Mouse (Mus musculus) midbrain, embryonic 11.5 days (tissue): ENCODE results near the gene Syne1. TPM values are rescaled to one million over a fixed set of nuclear protein-coding genes. Genes with fewer than 3 reads are reported as not detected.

Source experiments
- ATAC-seq: fragments of 200-750 bp; cut with Nextera tagmentation; 2 replicates; pipeline ENCODE4 v1.8.0; 2017; ENCODE audit warnings: moderate TSS enrichment, moderate library complexity; ENCODE audit not compliant: low FRiP score
- DNase-seq: peaks from one replicate; pipeline ENCODE4 v3.0.0; 2015; ENCODE audit warnings: low spot score; ENCODE audit errors: missing footprints
- H3K27ac ChIP-seq: fragments of 300-500 bp; sonication (generic); 2 replicates; pipeline ENCODE4 v1.5.1; 2014; ENCODE audit warnings: low read depth, low read length
- H3K27me3 ChIP-seq: fragments of 300-500 bp; sonication (generic); 2 replicates; pipeline ENCODE4 v1.6.1; 2014; ENCODE audit warnings: mild to moderate bottlenecking, low read length, moderate library complexity, mixed read lengths; ENCODE audit not compliant: control insufficient read depth, insufficient read depth
- H3K36me3 ChIP-seq: fragments of 300-500 bp; sonication (generic); 2 replicates; pipeline ENCODE4 v1.6.1; 2014; ENCODE audit warnings: mild to moderate bottlenecking, low read length, moderate library complexity, mixed read lengths; ENCODE audit not compliant: control insufficient read depth, insufficient read depth
- H3K4me1 ChIP-seq: fragments of 300-500 bp; sonication (generic); 2 replicates; pipeline ENCODE4 v1.6.1; 2014; ENCODE audit warnings: low read length; ENCODE audit not compliant: control insufficient read depth, insufficient read depth
- H3K4me2 ChIP-seq: fragments of 300-500 bp; sonication (generic); 2 replicates; pipeline ENCODE4 v1.6.1; 2014; ENCODE audit warnings: mild to moderate bottlenecking, moderate library complexity
- H3K4me3 ChIP-seq: fragments of 300-500 bp; sonication (generic); 2 replicates; pipeline ENCODE4 v1.5.1; 2014; ENCODE audit warnings: low read depth, low read length
- H3K9ac ChIP-seq: fragments of 300-500 bp; sonication (generic); 2 replicates; pipeline ENCODE4 v1.6.1; 2014; ENCODE audit warnings: low read length
- H3K9me3 ChIP-seq: fragments of 300-500 bp; sonication (generic); 2 replicates; pipeline ENCODE4 v1.6.1; 2016; ENCODE audit warnings: low read length; ENCODE audit not compliant: control insufficient read depth
- WGBS: fragments of 180-500 bp; shearing (Covaris S2); extraction: QIAGEN DNeasy Blood & Tissue Kit; methylation state at CpG from one replicate; pipeline ENCODE4 v1.1.7; 2014; 5-methylcytosine and 5-hydroxymethylcytosine counted together
- polyA plus RNA-seq: library from polyadenylated mRNA; unstranded; fragments of >200 nt; fragmentation: Nextera tagmentation; extraction: Ambion mirVana; gene quantifications from 2 replicates; pipeline ENCODE4 v1.2.1, GENCODE M21; 2014

Syne1 gene
- polyA plus RNA-seq, 1 experiment from 2014 or later: 2.9 TPM

GRCm38 (mm10) chr10:5161394-5161872 is 389.8 kb downstream of the Syne1 start:
- 62% methylated on average over 12 of the region's 12 CpGs for WGBS
- H3K27me3 ChIP-seq: no peaks in the 10 kb centered on the region
- no peaks in the 10 kb centered on the region for H3K9me3 ChIP-seq
- ATAC-seq (peak; percentile 35; the same call in 1 of the 2 replicates), DNase-seq (peak; percentile 98)
- no peak overlapping the region for H3K4me2 ChIP-seq
- no peaks in the 10 kb centered on the region for H3K4me1 ChIP-seq
- no peak overlapping the region for H3K4me3 ChIP-seq
- no peak overlapping the region for H3K9ac ChIP-seq
- H3K27ac ChIP-seq: no peak overlapping the region
- H3K36me3 ChIP-seq: no peaks in the 10 kb centered on the region

DNA sequence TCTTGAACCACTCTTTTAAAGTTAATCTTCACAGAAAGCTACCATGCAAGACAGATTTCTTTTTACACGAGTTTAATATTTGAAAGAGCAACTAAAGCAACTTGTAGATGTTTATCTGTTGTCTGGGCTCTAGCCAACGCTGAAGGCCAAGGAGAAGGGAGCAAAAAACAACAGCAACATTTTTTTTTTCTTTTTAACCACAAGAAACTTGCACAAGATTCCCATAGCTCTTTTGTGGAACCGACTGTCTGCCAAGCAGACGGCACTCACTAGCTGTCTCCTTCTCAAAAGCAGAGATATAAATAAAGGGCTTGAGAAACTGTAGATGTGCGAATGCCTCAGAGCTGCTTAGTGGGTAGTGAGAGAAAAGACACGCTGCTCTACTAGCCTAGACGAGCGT is 391.6 kb downstream of the Syne1 start:
- 83% methylated on average over 8 of the region's 8 CpGs for WGBS
- ATAC-seq (no peak), DNase-seq (no peak)
- Histone ChIP-seq H3K9me3 (no peaks in the 10 kb centered on the region), H3K36me3 (no peaks in the 10 kb centered on the region), H3K4me3 (no peak overlapping the region), H3K4me2 (no peak overlapping the region), H3K9ac (no peak overlapping the region), H3K27me3 (no peaks in the 10 kb centered on the region), H3K4me1 (no peaks in the 10 kb centered on the region), H3K27ac (no peak overlapping the region)

DNA sequence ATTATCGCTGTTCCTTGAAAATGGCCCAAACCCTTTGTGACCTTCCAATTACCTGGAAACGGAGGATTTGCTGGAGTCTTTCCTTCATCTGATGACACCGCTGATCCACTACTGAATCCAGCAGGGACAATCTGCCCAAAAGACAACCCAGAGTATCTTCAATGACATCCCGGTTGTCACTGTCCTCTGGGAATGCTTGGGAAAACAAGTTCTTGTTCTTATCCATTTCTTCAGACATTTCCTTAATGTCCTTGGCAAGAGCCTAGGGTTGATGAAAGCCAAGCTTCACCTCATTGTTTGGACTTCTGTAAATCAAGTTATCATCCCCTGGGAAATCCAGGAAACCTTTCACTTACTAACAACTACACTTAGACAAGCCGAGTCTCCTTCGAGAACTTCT is 398.2 kb downstream of the Syne1 start:
- Histone ChIP-seq H3K9ac (no peak overlapping the region), H3K4me1 (no peaks in the 10 kb centered on the region), H3K4me2 (no peak overlapping the region), H3K27me3 (no peaks in the 10 kb centered on the region), H3K9me3 (no peaks in the 10 kb centered on the region), H3K27ac (no peak overlapping the region), H3K36me3 (no peaks in the 10 kb centered on the region), H3K4me3 (no peak overlapping the region)
- WGBS: 93% methylated on average over 6 of the region's 6 CpGs
- DNase-seq (no peak), ATAC-seq (no peak)

DNA sequence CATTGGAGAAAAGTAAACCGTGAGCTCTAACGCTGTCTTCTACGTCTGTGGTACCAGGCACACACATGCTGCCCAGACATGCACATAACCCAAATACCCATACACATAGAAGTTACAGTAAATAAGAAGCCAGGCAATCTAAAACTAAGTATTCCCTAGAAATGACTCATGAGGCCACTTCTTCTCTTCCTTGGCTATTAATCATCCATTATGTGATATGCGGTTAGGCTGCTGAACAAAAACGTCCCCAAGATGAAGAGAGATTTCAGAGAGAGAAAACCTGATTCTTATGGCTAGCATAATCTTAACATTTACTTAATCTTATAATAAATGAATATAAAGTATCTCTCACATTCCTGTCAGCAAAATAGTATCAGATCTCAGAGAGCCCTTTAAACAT is 409.8 kb downstream of the Syne1 start:
- WGBS: 92% methylated on average over 5 of the region's 5 CpGs
- no peaks in the 10 kb centered on the region for H3K4me1 ChIP-seq
- no peaks in the 10 kb centered on the region for H3K36me3 ChIP-seq
- H3K27me3 ChIP-seq: no peaks in the 10 kb centered on the region
- H3K9ac ChIP-seq: no peak overlapping the region
- H3K4me2 ChIP-seq: no peak overlapping the region
- no peak for ATAC-seq
- no peaks in the 10 kb centered on the region for H3K9me3 ChIP-seq
- H3K4me3 ChIP-seq: no peak overlapping the region
- DNase-seq: no peak
- no peak overlapping the region for H3K27ac ChIP-seq

- DNase-seq: no peak
- no peaks in the 10 kb centered on the region for H3K36me3 ChIP-seq
- no peaks in the 10 kb centered on the region for H3K4me1 ChIP-seq
- H3K9me3 ChIP-seq: no peaks in the 10 kb centered on the region
- no peak overlapping the region for H3K4me2 ChIP-seq
- no peak overlapping the region for H3K4me3 ChIP-seq
- WGBS: 86% methylated on average over 4 of the region's 4 CpGs
- H3K27me3 ChIP-seq: no peaks in the 10 kb centered on the region
- no peak for ATAC-seq
- H3K9ac ChIP-seq: no peak overlapping the region
- H3K27ac ChIP-seq: no peak overlapping the region
These were observed 411.4 kb downstream of the Syne1 start for GRCm38 (mm10) chr10:5139932-5140264.

DNA sequence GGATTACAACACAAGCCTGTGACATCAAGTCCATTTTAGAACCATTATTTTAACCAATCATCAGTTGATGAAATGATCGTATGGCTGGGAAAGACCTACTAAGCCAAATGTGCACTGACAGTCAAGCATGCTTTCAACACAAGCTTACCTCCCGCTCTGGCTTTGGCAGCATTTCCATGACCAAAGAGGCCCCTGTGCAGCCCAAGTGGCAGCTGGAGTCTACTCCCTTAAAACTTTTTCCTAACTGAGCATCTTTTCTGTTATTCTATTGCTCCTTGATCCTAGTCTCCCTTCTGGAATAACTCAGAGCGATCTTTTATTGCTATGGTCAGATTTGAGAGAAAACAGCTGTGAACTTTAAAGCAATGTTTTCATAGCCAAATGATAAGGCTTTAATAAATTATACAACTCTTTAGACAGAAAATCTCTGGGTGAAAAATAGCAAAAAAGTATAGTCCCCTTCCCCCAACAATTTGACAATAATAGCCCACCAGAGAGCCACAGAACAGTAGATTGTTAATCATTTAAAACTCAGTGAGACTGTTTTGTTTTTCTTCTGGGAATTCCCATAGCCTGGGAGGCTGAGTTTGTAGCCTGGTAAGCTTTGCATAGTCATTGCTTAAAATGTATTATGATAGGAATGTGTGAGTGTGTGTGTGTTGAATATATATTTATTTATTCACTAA is 411.9 kb downstream of the Syne1 start:
- 91% methylated on average over 3 of the region's 3 CpGs for WGBS

GRCm38 (mm10) chr10:5132050-5132449 is 419.2 kb downstream of the Syne1 start:
- Histone ChIP-seq H3K4me1 (no peaks in the 10 kb centered on the region), H3K4me3 (no peak overlapping the region), H3K27ac (no peak overlapping the region), H3K36me3 (no peaks in the 10 kb centered on the region), H3K27me3 (no peaks in the 10 kb centered on the region), H3K4me2 (no peak overlapping the region), H3K9ac (no peak overlapping the region), H3K9me3 (no peaks in the 10 kb centered on the region)
- 89% methylated on average over 3 of the region's 3 CpGs for WGBS
- ATAC-seq: no peak
- no peak for DNase-seq

More for the DNA sequence above, 411.9 kb downstream of the Syne1 start:
- Histone ChIP-seq H3K9ac (no peak overlapping the region), H3K4me2 (no peak overlapping the region), H3K9me3 (no peaks in the 10 kb centered on the region), H3K4me1 (no peaks in the 10 kb centered on the region), H3K36me3 (no peaks in the 10 kb centered on the region), H3K4me3 (no peak overlapping the region), H3K27me3 (no peaks in the 10 kb centered on the region), H3K27ac (no peak overlapping the region)
- ATAC-seq (no peak), DNase-seq (no peak)

GRCm38 (mm10) chr10:5130495-5130894 is 420.8 kb downstream of the Syne1 start:
- H3K9me3 ChIP-seq: no peaks in the 10 kb centered on the region
- H3K27me3 ChIP-seq: no peaks in the 10 kb centered on the region
- DNase-seq (no peak), ATAC-seq (no peak)
- no peak overlapping the region for H3K27ac ChIP-seq
- no peaks in the 10 kb centered on the region for H3K4me1 ChIP-seq
- WGBS: 100% methylated on average over 1 of the region's 1 CpGs
- no peak overlapping the region for H3K4me3 ChIP-seq
- H3K36me3 ChIP-seq: no peaks in the 10 kb centered on the region
- H3K9ac ChIP-seq: no peak overlapping the region
- no peak overlapping the region for H3K4me2 ChIP-seq

DNA sequence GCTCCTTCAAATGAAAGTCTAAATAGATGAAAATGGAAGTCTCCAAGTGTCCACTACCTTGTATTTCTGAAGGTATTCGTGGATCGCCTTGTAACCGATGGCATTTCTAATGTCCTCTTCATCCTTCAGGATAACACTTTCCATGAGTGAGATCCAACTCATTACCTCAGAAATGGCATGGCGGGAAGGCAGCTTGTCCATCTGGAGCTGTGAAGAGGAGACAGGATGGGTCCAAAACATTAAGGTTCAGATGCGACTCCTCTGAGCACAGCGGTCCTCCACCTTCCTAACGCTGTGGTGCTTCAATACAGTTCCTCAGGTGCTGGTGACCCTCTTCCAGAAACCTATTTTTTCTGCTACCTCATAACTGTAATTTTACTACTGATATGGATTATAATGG is 426.5 kb downstream of the Syne1 start:
- Histone ChIP-seq H3K4me1 (no peaks in the 10 kb centered on the region), H3K36me3 (no peaks in the 10 kb centered on the region), H3K9me3 (no peaks in the 10 kb centered on the region), H3K27ac (no peak overlapping the region), H3K9ac (no peak overlapping the region), H3K27me3 (no peaks in the 10 kb centered on the region), H3K4me3 (no peak overlapping the region), H3K4me2 (no peak overlapping the region)
- WGBS: 92% methylated on average over 7 of the region's 7 CpGs
- DNase-seq (no peak), ATAC-seq (no peak)
